Mouse (Mus musculus) embryo, embryonic 10 days (tissue): ENCODE measurements at regions not wholly inside any gene's neighbourhood (a gene's known extent, or its start where the extent isn't known, plus 50 kb on each side); places are given as distances from the start of the nearest gene placed in this dataset.
A peak's percentile ranks its signal among the peaks of the same experiment; 100 is the strongest.

ENCODE experiments used
- DNase-seq: peaks from one replicate; pipeline ENCODE4 v3.0.0-alpha.2; 2015; ENCODE audit warnings: low spot score

GRCm38 (mm10) chr17:89592826-89593225 lies 317.4 kb downstream of the Gm10184 start:
- no peak for DNase-seq

DNA sequence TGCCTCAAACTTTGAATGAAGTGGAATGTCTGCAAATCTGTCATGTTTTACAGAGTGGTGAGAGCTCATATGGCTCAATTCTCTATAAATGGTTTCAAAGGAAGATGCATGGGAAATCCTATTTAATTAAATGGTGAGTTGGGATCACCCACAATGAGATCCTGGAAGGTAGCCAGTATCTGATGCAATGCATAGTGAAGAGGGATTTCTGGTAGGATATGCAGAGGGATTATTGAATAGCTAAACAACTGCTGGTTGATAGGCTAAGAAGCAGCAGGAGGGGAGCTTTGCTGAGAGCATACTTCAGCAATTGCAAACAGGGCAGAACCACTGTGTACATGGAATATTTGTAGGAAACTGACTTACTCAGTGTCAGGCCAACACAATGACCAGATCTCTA lies 350.7 kb downstream of the Gm10184 start:
- no peak for DNase-seq

- DNase-seq = no peak
These were observed 354.3 kb upstream of the Fshr start for GRCm38 (mm10) chr17:89554754-89555153.

GRCm38 (mm10) chr17:89553597-89553996 lies 353.1 kb upstream of the Fshr start:
- no peak for DNase-seq

GRCm38 (mm10) chr17:89550758-89551157 lies 350.3 kb upstream of the Fshr start:
- DNase-seq = no peak

DNA sequence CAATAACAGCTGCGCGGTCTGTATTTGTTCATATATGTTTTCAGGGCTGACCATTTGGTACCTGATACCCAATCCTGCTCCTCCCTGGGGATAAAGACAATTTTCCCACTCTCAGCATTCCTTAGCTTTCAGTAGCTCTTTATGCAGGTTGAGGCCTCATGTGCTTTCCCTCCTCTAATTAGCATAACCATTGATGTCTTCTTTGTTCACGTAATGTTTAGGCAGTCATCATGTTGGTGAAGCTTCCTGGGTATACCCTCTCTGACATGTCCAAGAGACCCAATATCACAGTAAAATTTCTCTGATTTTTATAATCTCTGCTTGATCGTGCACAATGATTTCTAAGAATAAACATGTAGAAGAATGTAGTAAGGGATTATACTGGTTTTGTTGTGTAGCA lies 321.4 kb upstream of the Fshr start:
- peak; percentile 5 for DNase-seq

DNA sequence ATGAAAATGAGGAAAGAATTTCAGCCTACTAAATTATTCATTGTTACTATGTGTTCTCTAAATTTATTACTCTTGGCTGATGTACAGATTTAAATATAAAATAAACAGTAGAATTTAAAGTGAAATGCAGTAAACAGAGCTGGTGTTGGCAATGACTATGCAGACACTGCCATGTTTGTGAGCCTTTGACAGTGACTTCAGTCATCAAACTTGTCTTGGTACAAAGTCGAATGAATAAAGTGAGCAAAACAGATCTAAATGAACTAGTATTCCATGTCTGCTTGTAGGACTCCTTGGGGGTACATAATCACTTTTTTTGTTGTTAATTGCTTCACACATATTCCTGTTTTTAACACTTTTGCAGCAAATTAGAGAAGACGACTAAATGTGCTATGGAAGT lies 318.9 kb upstream of the Fshr start:
- no peak for DNase-seq

DNA sequence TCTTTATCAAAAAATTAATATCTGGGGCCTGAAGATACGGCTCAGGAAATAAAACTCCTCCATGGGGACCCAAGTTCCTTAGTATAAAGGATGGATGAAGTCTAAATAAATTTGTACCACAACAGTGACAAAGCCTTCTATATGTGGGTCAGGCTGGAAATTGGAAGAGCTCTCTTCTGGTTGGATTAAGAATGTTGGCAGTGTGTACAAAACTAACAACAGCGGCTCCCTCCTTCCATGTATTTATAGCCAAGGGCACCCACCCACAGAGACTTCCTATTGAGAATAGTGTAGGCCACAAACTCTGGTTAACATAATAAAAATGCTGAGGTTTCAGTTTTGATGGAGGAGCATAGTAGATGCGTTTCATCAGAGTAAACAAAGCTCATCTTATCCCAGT lies 304.8 kb upstream of the Fshr start:
- no peak for DNase-seq

DNA sequence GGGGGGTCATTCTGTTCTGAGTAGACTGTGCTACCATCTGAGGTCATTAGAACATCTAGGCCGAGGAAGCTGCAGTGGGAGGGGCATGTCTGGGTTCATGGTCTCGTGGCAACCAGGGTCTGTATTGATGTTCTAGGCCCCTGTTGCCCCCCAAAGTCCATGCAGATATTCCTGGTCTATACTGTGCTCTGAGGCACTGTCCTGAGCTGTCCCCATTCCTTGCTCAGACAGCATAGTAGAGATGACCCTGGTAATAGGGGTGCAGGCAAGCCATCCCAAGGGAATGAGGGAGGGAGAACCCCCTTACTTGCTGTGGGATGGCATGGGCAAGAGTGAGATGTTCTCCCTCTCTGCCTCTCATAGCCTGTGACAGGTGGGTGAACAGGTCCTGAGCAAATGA lies 293.1 kb upstream of the Fshr start:
- DNase-seq = no peak

- no peak for DNase-seq
These were observed 266.0 kb upstream of the Fshr start for GRCm38 (mm10) chr17:89466486-89466885.

DNA sequence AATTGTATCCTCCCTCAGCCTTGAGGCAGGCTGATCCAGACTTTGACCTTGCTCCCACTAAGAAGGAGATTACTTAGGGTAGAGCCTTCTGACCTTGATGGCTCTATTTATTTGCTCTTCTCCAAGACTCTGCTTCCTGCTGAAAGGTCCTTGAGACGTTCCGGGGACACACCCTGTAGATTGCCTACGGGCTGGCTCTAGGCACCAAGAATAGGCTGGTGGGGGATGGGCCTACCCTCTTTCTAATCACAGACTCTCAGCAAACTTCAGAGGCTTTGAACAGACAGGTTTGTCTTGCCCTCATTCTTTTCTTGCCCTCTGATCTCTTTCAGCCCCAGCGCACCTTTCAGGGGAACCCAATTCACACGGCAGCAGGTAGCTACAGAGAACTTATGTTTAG lies 265.4 kb upstream of the Fshr start:
- DNase-seq = no peak

- no peak for DNase-seq
These were observed 260.0 kb upstream of the Fshr start for GRCm38 (mm10) chr17:89460438-89460837.

GRCm38 (mm10) chr17:89454301-89454700 lies 253.8 kb upstream of the Fshr start:
- no peak for DNase-seq

DNA sequence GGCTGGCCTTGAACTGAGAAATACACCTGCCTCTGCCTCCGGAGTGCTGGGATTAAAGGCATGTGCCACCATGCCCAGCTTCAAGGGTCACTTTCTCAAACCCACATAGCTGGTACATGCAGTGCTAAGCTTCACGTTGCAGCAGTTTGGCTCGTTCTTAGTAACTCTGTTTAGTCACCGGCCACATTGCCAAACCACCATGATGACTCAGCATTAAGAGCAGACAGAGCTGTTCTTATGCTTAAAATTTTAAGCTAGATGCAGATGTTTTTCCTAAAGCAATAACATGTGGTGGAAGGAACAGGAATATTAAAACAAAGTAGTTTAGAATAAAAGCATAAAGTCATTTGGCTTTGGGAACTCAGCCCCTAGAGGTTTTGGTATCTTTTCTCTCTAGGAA lies 250.2 kb upstream of the Fshr start:
- DNase-seq = no peak

- no peak for DNase-seq
These were observed 248.9 kb upstream of the Fshr start for GRCm38 (mm10) chr17:89449391-89449790.

- DNase-seq = no peak
These were observed 233.8 kb upstream of the Fshr start for GRCm38 (mm10) chr17:89434288-89434687.

GRCm38 (mm10) chr17:89410026-89410425 lies 209.6 kb upstream of the Fshr start:
- no peak for DNase-seq

GRCm38 (mm10) chr17:89405589-89405988 lies 205.1 kb upstream of the Fshr start:
- DNase-seq = no peak

DNA sequence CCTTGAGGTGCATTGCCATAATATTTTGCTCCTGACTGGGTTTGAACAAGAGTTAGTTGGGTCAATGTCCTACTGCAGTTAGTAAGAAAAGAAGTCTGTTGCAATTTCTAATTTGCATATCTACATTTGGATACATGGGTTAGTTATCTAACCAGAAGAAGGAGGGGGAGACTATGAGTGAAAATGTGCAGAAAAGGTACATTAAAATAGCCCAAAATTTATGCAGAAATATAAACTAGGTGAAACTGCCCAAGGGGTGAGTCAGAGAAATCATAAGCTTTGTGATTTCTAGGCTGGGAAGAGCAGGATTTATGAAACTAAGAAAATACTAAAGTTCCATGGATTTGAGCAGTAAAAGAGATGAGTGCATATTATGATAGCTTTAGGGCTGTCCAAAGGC lies 156.8 kb upstream of the Fshr start:
- DNase-seq = no peak

DNA sequence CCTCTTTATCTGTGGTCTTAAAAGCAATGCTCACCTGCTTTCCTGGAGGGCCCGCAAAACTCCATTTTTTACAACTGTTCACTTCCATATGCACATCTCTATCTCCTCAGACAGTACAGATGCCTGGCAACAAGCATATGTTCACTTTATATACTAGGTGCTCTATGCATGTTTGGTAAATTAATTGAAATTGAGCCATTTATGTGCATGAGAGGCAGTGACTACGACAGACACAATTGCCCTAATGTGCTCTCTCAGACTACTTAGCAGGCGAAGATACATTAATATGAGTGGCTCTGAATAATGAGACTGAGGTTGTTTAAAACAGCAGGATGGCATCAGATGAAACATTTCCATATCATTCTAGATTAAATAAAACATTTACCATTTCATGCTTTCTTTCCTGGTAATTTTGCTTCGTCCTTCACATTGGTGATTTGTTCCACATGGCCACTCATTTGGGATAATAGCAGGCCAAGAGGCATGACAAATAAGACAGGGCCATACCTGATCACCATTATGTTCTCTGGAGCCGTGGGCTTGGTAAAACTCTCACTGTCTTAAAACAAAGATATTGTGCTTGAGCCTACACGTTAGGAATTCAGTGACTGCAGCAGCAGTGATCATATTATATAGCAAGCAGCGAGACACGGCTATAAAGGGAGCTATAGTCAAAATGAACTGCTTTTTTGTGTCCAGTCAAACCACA lies 140.2 kb upstream of the Fshr start:
- DNase-seq = no peak

DNA sequence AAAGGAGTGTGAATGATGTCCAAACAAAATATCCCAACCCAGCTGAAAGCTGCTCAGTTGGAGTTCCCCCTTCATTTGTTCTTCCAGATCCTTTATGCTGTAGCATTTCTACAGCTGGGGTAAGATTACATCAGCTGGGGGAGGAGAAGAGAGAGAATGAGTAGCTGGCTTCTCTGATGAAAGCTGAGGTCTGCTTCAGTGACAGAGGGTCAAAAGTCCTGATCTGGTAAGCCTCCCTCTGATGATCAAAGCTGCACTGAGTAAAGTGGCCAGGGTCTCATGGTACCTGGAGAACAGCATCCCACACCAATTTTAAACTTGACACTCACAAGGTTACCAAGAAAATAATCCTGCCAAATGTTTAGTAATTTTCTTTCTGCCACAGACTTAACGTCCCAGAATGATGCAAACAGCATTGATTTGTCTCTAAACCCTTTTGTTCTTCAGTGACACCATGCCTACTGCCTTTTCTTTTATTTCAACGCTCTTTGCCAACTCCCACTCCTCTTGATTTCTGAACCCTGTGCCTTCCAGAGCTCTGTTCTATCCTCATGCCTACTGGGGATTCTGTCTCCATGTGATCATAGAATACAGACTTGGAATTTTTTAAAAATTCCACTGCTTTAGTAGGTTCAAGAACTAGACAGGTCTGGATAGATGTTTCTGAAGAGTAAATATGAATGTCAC lies 119.3 kb upstream of the Fshr start:
- DNase-seq = no peak

GRCm38 (mm10) chr17:89318356-89318755 lies 117.9 kb upstream of the Fshr start:
- no peak for DNase-seq

GRCm38 (mm10) chr17:89311133-89311532 lies 110.7 kb upstream of the Fshr start:
- DNase-seq = no peak

- no peak for DNase-seq
These were observed 100.8 kb upstream of the Fshr start for GRCm38 (mm10) chr17:89301325-89301724.
